In genomic region chr14:73142421-73142895, GRCm38 (mm10) we compare ENCODE assay signal across 8 mouse cellular contexts. TPM values are rescaled to one million over a fixed set of nuclear protein-coding genes. Genes with fewer than 3 reads are reported as not detected.
DNase-seq lines count a peak whose midpoint lies in the region; ATAC-seq and TF ChIP-seq lines count a peak whose summit lies in the region.

No protein-coding gene starts in this region.

- DNase-seq in heart, embryonic 10.5 days (ENCODE audit: low spot score), result peak; percentile 76
- no peak for DNase-seq in heart, postnatal 14 days
- DNase-seq in urinary bladder, postnatal 14 days (ENCODE audit: low spot score), result peak; percentile 18
- DNase-seq in urinary bladder, postnatal 10 days (ENCODE audit: low spot score), result no peak
- peak; percentile 72 for DNase-seq in forebrain, postnatal 0 days
- DNase-seq in liver, embryonic 11.5 days (ENCODE audit: low spot score), result no peak
- no peak for DNase-seq in urinary bladder, adult 18-20 months (ENCODE audit: low spot score in 2 of 2)

- H3K9ac ChIP-seq in forebrain, postnatal 0 days, result peak overlapping the region; percentile 98
- H3K9ac ChIP-seq in liver, embryonic 11.5 days (ENCODE audit: low read depth, low read length), result peak overlapping the region; percentile 96
- peak overlapping the region; percentile 95 for H3K9ac ChIP-seq in stomach, embryonic 14.5 days (replicated peaks; ENCODE audit: low read depth, low read length)

- H3K9me3 ChIP-seq in heart, embryonic 10.5 days, result no peaks in the 10 kb centered on the region
- H3K9me3 ChIP-seq in forebrain, postnatal 0 days (ENCODE audit: low read length), result no peaks in the 10 kb centered on the region
- no peaks in the 10 kb centered on the region for H3K9me3 ChIP-seq in liver, embryonic 11.5 days (ENCODE audit: control insufficient read depth, low read length)
- no peaks in the 10 kb centered on the region for H3K9me3 ChIP-seq in stomach, embryonic 14.5 days (ENCODE audit: control insufficient read depth, low read depth, low read length)

- intact Hi-C loops in heart, postnatal 14 days (cut with DNase I), result loop anchor here (2.0 kb wide), 2 partner anchors 26 to 96 kb away; no protein-coding TSS in a partner anchor

- no peaks in the 10 kb centered on the region for H3K27me3 ChIP-seq in heart, embryonic 10.5 days (ENCODE audit: insufficient read depth, poor library complexity, severe bottlenecking)
- no peaks in the 10 kb centered on the region for H3K27me3 ChIP-seq in forebrain, postnatal 0 days (ENCODE audit: insufficient read depth, low read length)
- no peaks in the 10 kb centered on the region for H3K27me3 ChIP-seq in liver, embryonic 11.5 days (replicated peaks; ENCODE audit: control insufficient read depth, insufficient read depth, low read length)
- H3K27me3 ChIP-seq in stomach, embryonic 14.5 days (ENCODE audit: control insufficient read depth, insufficient read depth, low read length), result no peaks in the 10 kb centered on the region

- H3K27ac ChIP-seq in heart, embryonic 10.5 days, result peak overlapping the region; percentile 100
- H3K27ac ChIP-seq in forebrain, postnatal 0 days (ENCODE audit: low read depth, low read length), result peak overlapping the region; percentile 98
- peak overlapping the region; percentile 96 for H3K27ac ChIP-seq in liver, embryonic 11.5 days (ENCODE audit: low read depth, low read length)
- H3K27ac ChIP-seq in stomach, embryonic 14.5 days (ENCODE audit: low read length), result peak overlapping the region; percentile 99

- WGBS in heart, embryonic 10.5 days, result 1% methylated on average over 11 of the region's 11 CpGs
- under 1% methylated on average over 11 of the region's 11 CpGs for WGBS in forebrain, postnatal 0 days
- WGBS in liver, embryonic 11.5 days, result 3% methylated on average over 11 of the region's 11 CpGs
- 2% methylated on average over 11 of the region's 11 CpGs for WGBS in stomach, embryonic 14.5 days

- peaks cover 18% of the 10 kb centered on the region; the same call in 1 of the 2 replicates for H3K4me1 ChIP-seq in heart, embryonic 10.5 days
- H3K4me1 ChIP-seq in forebrain, postnatal 0 days (ENCODE audit: insufficient read depth), result peaks cover 17% of the 10 kb centered on the region; the same call in 1 of the 2 replicates
- H3K4me1 ChIP-seq in liver, embryonic 11.5 days (replicated peaks; ENCODE audit: control insufficient read depth, insufficient read depth, low read length), result peaks cover 15% of the 10 kb centered on the region
- H3K4me1 ChIP-seq in stomach, embryonic 14.5 days (ENCODE audit: control insufficient read depth, insufficient read depth, low read length), result peaks cover 7% of the 10 kb centered on the region; the same call in 1 of the 2 replicates

- no peak for TF ChIP-seq CTCF in forebrain, postnatal 0 days (IDR thresholded peaks at IDR 0.05; ENCODE audit: low read depth)

- peak overlapping the region; percentile 93 for H3K4me3 ChIP-seq in heart, embryonic 10.5 days
- H3K4me3 ChIP-seq in forebrain, postnatal 0 days (ENCODE audit: low read depth, low read length), result peak overlapping the region; percentile 89
- peak overlapping the region; percentile 83 for H3K4me3 ChIP-seq in liver, embryonic 11.5 days (ENCODE audit: low read depth, low read length)
- H3K4me3 ChIP-seq in stomach, embryonic 14.5 days (ENCODE audit: low read depth, low read length), result peak overlapping the region; percentile 77

- peaks cover 11% of the 10 kb centered on the region; the same call in 1 of the 2 replicates for H3K36me3 ChIP-seq in heart, embryonic 10.5 days
- H3K36me3 ChIP-seq in forebrain, postnatal 0 days (ENCODE audit: insufficient read depth), result no peaks in the 10 kb centered on the region
- no peaks in the 10 kb centered on the region for H3K36me3 ChIP-seq in liver, embryonic 11.5 days (ENCODE audit: control insufficient read depth, insufficient read depth, low read length)
- H3K36me3 ChIP-seq in stomach, embryonic 14.5 days (ENCODE audit: control insufficient read depth, insufficient read depth, low read length), result no peaks in the 10 kb centered on the region

- ATAC-seq in forebrain, postnatal 0 days, result peak; percentile 40
- ATAC-seq in liver, embryonic 11.5 days (replicated peaks; ENCODE audit: low FRiP score), result 0 out of 2 replicates have a peak, but pooled peaks have one; percentile 22
- no peak for ATAC-seq in stomach, embryonic 14.5 days (ENCODE audit: insufficient number of reproducible peaks, insufficient read depth, low FRiP score, low read depth)

- peak overlapping the region; percentile 75 for H3K4me2 ChIP-seq in forebrain, postnatal 0 days (ENCODE audit: low read depth)
- H3K4me2 ChIP-seq in liver, embryonic 11.5 days, result peak overlapping the region; percentile 79
- peak overlapping the region; percentile 86 for H3K4me2 ChIP-seq in stomach, embryonic 14.5 days (replicated peaks; ENCODE audit: low read depth, low read length)

RNA-seq across cellular contexts. Expression of gene Rcbtb2, which starts 19.6 kb away (rescaled TPM):
- 81.2 and 99.9 TPM in 2 replicates for polyA plus RNA-seq in heart, embryonic 10.5 days (2016; fragmentation: Nextera tagmentation; extraction: Ambion mirVana)
- 10 to 100 TPM; 29.3 to 29.4 TPM for total RNA-seq in heart, postnatal 14 days (2021)
- 63.9 and 79.9 TPM in 2 replicates for total RNA-seq in forebrain, postnatal 0 days (2014; rRNA removed)
- 39.1 and 48.9 TPM in 2 replicates for polyA plus RNA-seq in forebrain, postnatal 0 days (2015; fragmentation: Nextera tagmentation; extraction: Ambion mirVana)
- polyA plus RNA-seq in liver, embryonic 11.5 days (2014; fragmentation: Nextera tagmentation; extraction: Ambion mirVana), result 56.3 and 56.9 TPM in 2 replicates
- 95.7 and 106 TPM in 2 replicates for polyA plus RNA-seq in stomach, embryonic 14.5 days (2014; fragmentation: Nextera tagmentation; extraction: Ambion mirVana)

Comparison
In these comparisons a context has a peak if more than half of its experiments do, and no peak if none do; other contexts are left out.
1. DNase-seq: peak in heart, embryonic 10.5 days (single experiment), urinary bladder, postnatal 14 days (single experiment) and forebrain, postnatal 0 days (single experiment); none in heart, postnatal 14 days (0 of 2), urinary bladder, postnatal 10 days (single experiment), liver, embryonic 11.5 days (single experiment) and urinary bladder, adult 18-20 months (0 of 2).
2. Peak in every context shown above with its lines, with median percentiles within 50 percentile points of each other: H3K27ac ChIP-seq, H3K4me3 ChIP-seq, H3K4me2 ChIP-seq and H3K9ac ChIP-seq.